In genomic region chr6:127823718-127824117, GRCm38 (mm10) we compare ENCODE assay signal across 16 mouse cellular contexts. TPM values are rescaled to one million over a fixed set of nuclear protein-coding genes. Genes with fewer than 3 reads are reported as not detected.
"Had no signal": no experiment of that assay in that cellular context is flagged by ENCODE, and none has a peak within 500 bp of the region (broad histone marks: within the 10 kb centered on the region; RNA-seq: fewer than 3 reads in every experiment).

No protein-coding gene starts in this region.

- H3K27ac ChIP-seq: kidney, embryonic 15.5 days; limb, embryonic 10.5 days; midbrain, embryonic 10.5 days; neural tube, embryonic 15.5 days had no signal

- H3K27me3 ChIP-seq: kidney, embryonic 15.5 days; neural tube, embryonic 15.5 days had no signal

- H3K4me1 ChIP-seq: kidney, embryonic 15.5 days had no signal

- H3K4me2 ChIP-seq: kidney, embryonic 15.5 days; neural tube, embryonic 15.5 days had no signal

- H3K9ac ChIP-seq: kidney, embryonic 15.5 days; neural tube, embryonic 15.5 days had no signal

- H3K4me3 ChIP-seq: kidney, embryonic 15.5 days; limb, embryonic 10.5 days; midbrain, embryonic 10.5 days; myocyte; neural tube, embryonic 15.5 days had no signal

- H3K36me3 ChIP-seq: kidney, embryonic 15.5 days; limb, embryonic 10.5 days; midbrain, embryonic 10.5 days; neural tube, embryonic 15.5 days had no signal

- DNase-seq: kidney, adult 2 months; kidney, postnatal 14 days; lung, adult 2 months; lung, postnatal 4 days; midbrain, embryonic 14.5 days; right cerebral cortex, adult 18-20 months; right cerebral cortex, postnatal 25 days; thymus, postnatal 36 days had no signal

- H3K9me3 ChIP-seq: kidney, embryonic 15.5 days; limb, embryonic 10.5 days; midbrain, embryonic 10.5 days; neural tube, embryonic 15.5 days had no signal

- ATAC-seq: inflammation-experienced regulatory T-cells, adult 6 months; lung, postnatal 0 days had no signal

RNA-seq across cellular contexts. Expression of gene Prmt8, which starts 54.4 kb away (rescaled TPM):
- polyA plus RNA-seq: inflammation-experienced regulatory T-cells, adult 6 months; kidney, adult 2 months; limb, embryonic 10.5 days; myocyte; thymus, postnatal 0 days had no signal
